Mouse (Mus musculus): Measurements from ENCODE around the gene Lgi4. TPM values are rescaled to one million over a fixed set of nuclear protein-coding genes. Genes with fewer than 3 reads are reported as not detected.

Lgi4 gene
- total RNA-seq, 2 experiments from 2014 or later: 3.6 to 5.2 TPM

Small RNA genes lying within 50 kb of the gene (microRNA-seq; reads per million reads assigned to microRNA genes)
- gene Mir7050 (ENCODE audit: borderline number of aligned reads in 2 of 2): 0 reads per million in 2 experiments

Other genes starting within 250 kb of the Lgi4 start
- gene Ffar2, start 235.6 kb upstream of the Lgi4 start, total RNA-seq (2021): under 1 TPM in 1 of 2 experiments, not detected in 1; 0.14 TPM
- not detected for gene Ffar3, start 203.2 kb upstream of the Lgi4 start, total RNA-seq (2021)
- not detected for gene Ffar1, start 197.8 kb upstream of the Lgi4 start, total RNA-seq (2021)
- 1 to 10 TPM in 1 of 2 experiments, under 1 TPM in 1; 0.46 to 1.7 TPM for gene Cd22, start 179.0 kb upstream of the Lgi4 start, total RNA-seq (2021)
- gene Mag, start 144.5 kb upstream of the Lgi4 start, total RNA-seq (2021): not detected
- gene Hamp2, start 134.7 kb upstream of the Lgi4 start, total RNA-seq (2021): 1 to 10 TPM; 2.9 to 4.6 TPM
- gene Hamp, start 115.3 kb upstream of the Lgi4 start, total RNA-seq (2021): 10 to 100 TPM; 20.2 to 36.3 TPM
- 100 to 1,000 TPM; 107 to 112 TPM for gene Usf2, start 102.5 kb upstream of the Lgi4 start, total RNA-seq (2021)
- 1 to 10 TPM; 3.7 to 5.1 TPM for gene Lsr, start 85.9 kb upstream of the Lgi4 start, total RNA-seq (2021)
- gene Fam187b, start 85.6 kb upstream of the Lgi4 start, total RNA-seq (2021): under 1 TPM in 1 of 2 experiments, not detected in 1; 0.17 TPM
- 10 to 100 TPM; 29.3 to 30.8 TPM for gene Fxyd5, start 16.9 kb upstream of the Lgi4 start, total RNA-seq (2021)
- 1 to 10 TPM in 1 of 2 experiments, under 1 TPM in 1; 0.41 to 1.1 TPM for gene Fxyd7, start 7.9 kb upstream of the Lgi4 start, total RNA-seq (2021)
- 100 to 1,000 TPM; 863 to 996 TPM for gene Fxyd1, start 2.1 kb upstream of the Lgi4 start, total RNA-seq (2021)
- 1 to 10 TPM; 1.1 to 2.3 TPM for gene Fxyd3, start 17.4 kb downstream of the Lgi4 start, total RNA-seq (2021)
- 1 to 10 TPM; 1.9 to 3.9 TPM for gene Hpn, start 55.9 kb downstream of the Lgi4 start, total RNA-seq (2021)
- gene Scn1b, start 67.7 kb downstream of the Lgi4 start, total RNA-seq (2021): 10 to 100 TPM; 29.2 to 29.5 TPM
- gene Gramd1a, start 96.6 kb downstream of the Lgi4 start, total RNA-seq (2021): 10 to 100 TPM; 33.6 to 37.9 TPM
- gene Scgb2b2, start 231.2 kb downstream of the Lgi4 start, total RNA-seq (2021): not detected
- not detected for gene Scgb1b2, start 232.5 kb downstream of the Lgi4 start, total RNA-seq (2021)

Data from heart, postnatal 36 days (tissue).